Mouse (Mus musculus): ENCODE measurements around the gene Dus2. TPM values are rescaled to one million over a fixed set of nuclear protein-coding genes. Genes with fewer than 3 reads are reported as not detected.

Gene Dus2
- total and polyA plus RNA-seq, 2 experiments from 2014 or later: 16.3 to 21.3 TPM

DNA sequence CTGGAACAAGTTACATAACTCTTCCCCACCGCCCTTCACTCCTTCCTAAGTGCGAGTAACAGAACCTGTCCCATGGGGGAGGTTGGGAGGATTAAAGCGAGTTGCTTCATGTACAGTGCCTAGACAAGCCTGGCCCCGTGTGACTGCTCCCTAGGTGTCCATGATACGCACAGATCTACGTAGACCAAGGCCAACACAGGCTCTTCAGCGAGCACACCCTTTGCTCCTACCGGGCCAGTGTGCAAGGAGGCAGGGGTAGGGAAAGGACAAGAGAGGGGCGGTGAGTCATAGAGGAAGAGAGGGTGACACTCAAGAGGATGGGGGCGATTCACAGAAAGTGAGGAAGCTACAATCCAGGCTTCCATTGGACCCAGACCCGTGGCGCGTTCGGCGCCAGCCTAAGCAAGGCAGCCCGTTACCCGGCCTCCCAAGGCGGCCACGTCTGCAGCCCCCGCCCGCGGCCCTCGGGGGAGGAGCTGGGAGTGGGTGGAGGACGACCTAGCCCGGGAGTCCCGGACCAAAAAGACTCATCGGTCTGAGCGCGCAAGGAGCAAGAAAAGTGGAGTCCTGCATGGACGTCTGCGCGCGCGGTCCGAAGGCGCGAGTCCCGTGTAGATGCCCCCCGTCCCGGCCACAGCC is 25.8 kb upstream of the Dus2 start:
- no peak for DNase-seq (ENCODE audit: low spot score)
- H3K27ac ChIP-seq (ENCODE audit: low read depth, low read length): 0 out of 2 replicates have a peak overlapping the region, but pooled peaks have one; percentile 18

DNA sequence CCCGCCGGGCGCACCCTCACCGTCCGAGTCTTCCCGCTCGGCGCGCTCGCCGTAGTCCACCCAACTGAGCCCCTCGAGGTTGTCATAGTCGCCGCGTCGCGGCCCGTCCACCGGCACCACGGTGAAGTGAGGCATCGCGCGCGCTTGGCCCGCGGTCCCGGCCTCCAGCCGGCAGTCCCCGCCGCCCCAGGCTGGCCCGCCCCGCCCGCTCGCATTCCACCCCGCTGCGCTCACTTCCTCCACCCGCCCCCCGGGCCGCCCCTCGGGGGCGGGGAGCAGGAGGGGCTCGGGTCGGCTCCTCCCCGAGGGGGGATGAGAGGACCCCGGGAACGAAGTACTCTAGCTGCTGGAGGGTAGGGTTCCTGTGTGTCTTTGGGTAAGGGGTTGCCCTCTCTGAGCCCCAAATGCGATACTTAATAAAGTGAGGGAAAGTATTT is 25.2 kb upstream of the Dus2 start, which contains the start of gene Slc12a4:
Gene Slc12a4 (minus strand): TSS at position 193 of the 437 bp plus-strand sequence.
- H3K4me1 ChIP-seq (ENCODE audit: insufficient read depth, low read length): no peaks in the 10 kb centered on the region
- H3K36me3 ChIP-seq (ENCODE audit: insufficient read depth, low read length): no peaks in the 10 kb centered on the region
- 1% methylated on average over 40 of the region's 47 CpGs for WGBS
- ATAC-seq (ENCODE audit: low FRiP score) (peak; percentile 73), DNase-seq (ENCODE audit: low spot score) (peak; percentile 63)
- peak within 1 kb of the TSS; percentile 45 for H3K4me3 ChIP-seq (ENCODE audit: low read depth, low read length)
- H3K27me3 ChIP-seq (ENCODE audit: insufficient read depth, low read length): peaks cover 25% of the 10 kb centered on the region
- no peak for TF ChIP-seq CTCF (IDR thresholded peaks at IDR 0.05)
- 0 out of 2 replicates have a peak within 1 kb of the TSS, but pooled peaks have one; percentile 29 for H3K9ac ChIP-seq (replicated peaks; ENCODE audit: low read length, poor library complexity, severe bottlenecking)
- no peaks in the 10 kb centered on the region for H3K9me3 ChIP-seq (ENCODE audit: low read length)
- H3K4me2 ChIP-seq (ENCODE audit: low read depth, low read length, poor library complexity, severe bottlenecking): peak within 1 kb of the TSS; percentile 51
- 0 out of 2 replicates have a peak within 1 kb of the TSS, but pooled peaks have one; percentile 18 for H3K27ac ChIP-seq (ENCODE audit: low read depth, low read length)

More for the DNA sequence above, 25.8 kb upstream of the Dus2 start:
- H3K9ac ChIP-seq (replicated peaks; ENCODE audit: low read length, poor library complexity, severe bottlenecking): 0 out of 2 replicates have a peak overlapping the region, but pooled peaks have one; percentile 29
- TF ChIP-seq CTCF (IDR thresholded peaks at IDR 0.05): no peak
- H3K4me1 ChIP-seq (ENCODE audit: insufficient read depth, low read length): no peaks in the 10 kb centered on the region
- no peaks in the 10 kb centered on the region for H3K36me3 ChIP-seq (ENCODE audit: insufficient read depth, low read length)
- H3K4me3 ChIP-seq (ENCODE audit: low read depth, low read length): peak overlapping the region; percentile 45
- H3K27me3 ChIP-seq (ENCODE audit: insufficient read depth, low read length): peaks cover 25% of the 10 kb centered on the region
- peak; percentile 60 for ATAC-seq (ENCODE audit: low FRiP score)
- peak overlapping the region; percentile 51 for H3K4me2 ChIP-seq (ENCODE audit: low read depth, low read length, poor library complexity, severe bottlenecking)
- WGBS: 4% methylated on average over 30 of the region's 40 CpGs
- H3K9me3 ChIP-seq (ENCODE audit: low read length): no peaks in the 10 kb centered on the region

DNA sequence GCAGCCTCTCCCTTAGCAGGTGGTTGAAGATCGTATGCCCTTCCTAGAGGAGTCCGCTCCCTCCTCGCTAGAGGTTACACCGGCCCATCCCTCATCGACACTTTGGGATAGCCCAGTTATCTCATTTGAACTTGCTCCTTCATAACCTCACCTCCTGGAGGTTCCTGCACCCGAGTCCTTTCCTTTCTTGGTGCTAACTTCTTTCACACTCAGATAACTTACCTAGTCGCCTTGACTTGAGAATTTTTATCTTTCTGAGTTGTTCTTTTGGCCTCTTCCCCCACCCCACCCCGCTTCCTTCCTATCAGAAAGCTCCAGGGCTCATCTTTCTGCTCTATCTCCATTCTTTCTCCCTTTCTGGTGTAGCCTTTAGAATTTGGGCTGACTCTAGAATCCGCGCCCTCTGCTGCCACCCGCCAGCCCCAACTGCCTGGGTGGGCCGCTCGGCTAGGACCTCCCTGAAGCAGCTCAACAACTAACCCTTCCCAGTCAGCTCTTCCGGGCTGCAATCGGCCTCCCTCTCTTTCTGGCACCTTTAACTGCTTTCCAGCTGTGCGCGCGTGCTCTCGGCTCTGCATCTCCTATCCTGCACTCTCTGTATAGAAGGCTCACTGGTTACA is 24.3 kb upstream of the Dus2 start:
- Histone ChIP-seq H3K4me3 (ENCODE audit: low read depth, low read length) (no peak overlapping the region), H3K27ac (ENCODE audit: low read depth, low read length) (no peak overlapping the region), H3K9ac (replicated peaks; ENCODE audit: low read length, poor library complexity, severe bottlenecking) (no peak overlapping the region), H3K27me3 (ENCODE audit: insufficient read depth, low read length) (peaks cover 25% of the 10 kb centered on the region), H3K4me2 (ENCODE audit: low read depth, low read length, poor library complexity, severe bottlenecking) (0 out of 2 replicates have a peak overlapping the region, but pooled peaks have one; percentile 51), H3K36me3 (ENCODE audit: insufficient read depth, low read length) (no peaks in the 10 kb centered on the region), H3K4me1 (ENCODE audit: insufficient read depth, low read length) (no peaks in the 10 kb centered on the region), H3K9me3 (ENCODE audit: low read length) (no peaks in the 10 kb centered on the region)
- no peak for DNase-seq (ENCODE audit: low spot score)
- TF ChIP-seq CTCF (IDR thresholded peaks at IDR 0.05): no peak
- 9% methylated on average over 19 of the region's 19 CpGs for WGBS
- ATAC-seq (ENCODE audit: low FRiP score): no peak

DNA sequence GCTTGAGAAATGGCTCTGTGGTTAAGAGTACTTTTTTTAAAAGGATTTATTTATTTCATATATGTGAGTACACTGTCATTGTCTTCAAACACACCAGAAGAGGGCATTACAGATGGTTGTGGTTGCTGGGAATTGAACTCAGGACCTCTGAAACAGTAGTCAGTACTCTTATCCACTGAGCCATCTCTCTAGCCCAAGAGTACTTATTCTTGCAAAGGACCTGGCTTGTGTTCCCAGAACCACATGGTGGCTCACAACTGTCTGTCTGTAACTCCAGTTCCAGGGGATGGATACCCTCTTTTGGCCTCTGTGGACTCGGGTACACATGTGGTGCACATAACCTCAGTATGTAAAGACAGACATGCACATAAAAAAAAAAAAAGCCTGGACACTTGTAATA is 21.8 kb upstream of the Dus2 start:
- TF ChIP-seq CTCF (IDR thresholded peaks at IDR 0.05): no peak
- 74% methylated on average over 1 of the region's 1 CpGs for WGBS
- ATAC-seq (ENCODE audit: low FRiP score): no peak

DNA sequence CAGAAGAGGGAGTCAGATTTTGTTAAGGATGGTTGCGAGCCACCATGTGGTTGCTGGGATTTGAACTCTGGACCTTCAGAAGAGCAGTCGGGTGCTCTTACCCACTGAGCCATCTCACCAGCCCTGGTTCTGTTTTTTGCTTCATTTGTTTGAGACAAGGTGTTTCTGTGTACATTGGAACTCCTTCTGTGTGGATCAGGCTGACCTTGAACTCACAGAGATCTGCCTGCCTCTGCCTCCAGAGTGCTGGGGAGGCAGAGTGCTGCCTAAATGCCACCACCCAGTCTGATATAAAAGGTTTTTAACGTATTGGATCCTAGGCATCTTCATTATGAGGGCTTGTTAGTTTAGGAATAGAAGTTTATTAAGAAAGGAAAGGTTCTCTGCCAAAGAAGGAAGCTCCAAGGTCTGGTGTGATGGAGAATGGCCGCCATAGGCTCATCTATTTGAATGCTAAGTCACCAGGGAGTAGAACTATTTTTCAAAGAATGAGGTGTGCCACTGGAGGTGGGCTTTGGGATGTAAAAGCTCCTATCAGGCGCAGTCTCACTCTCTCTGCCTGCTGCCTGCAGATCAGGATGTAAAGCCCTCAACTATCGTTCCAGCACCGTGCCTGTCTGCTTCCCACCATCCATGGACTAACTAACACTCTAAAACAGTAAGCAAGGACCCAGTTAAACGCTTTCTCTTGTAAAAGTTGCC is 20.0 kb upstream of the Dus2 start:
- WGBS: 76% methylated on average over 8 of the region's 8 CpGs
- Histone ChIP-seq H3K27me3 (ENCODE audit: insufficient read depth, low read length) (peaks cover 11% of the 10 kb centered on the region), H3K4me2 (ENCODE audit: low read depth, low read length, poor library complexity, severe bottlenecking) (no peak overlapping the region), H3K36me3 (ENCODE audit: insufficient read depth, low read length) (no peaks in the 10 kb centered on the region), H3K9ac (replicated peaks; ENCODE audit: low read length, poor library complexity, severe bottlenecking) (no peak overlapping the region), H3K9me3 (ENCODE audit: low read length) (no peaks in the 10 kb centered on the region), H3K4me3 (ENCODE audit: low read depth, low read length) (no peak overlapping the region), H3K4me1 (ENCODE audit: insufficient read depth, low read length) (no peaks in the 10 kb centered on the region), H3K27ac (ENCODE audit: low read depth, low read length) (no peak overlapping the region)
- no peak for TF ChIP-seq CTCF (IDR thresholded peaks at IDR 0.05)
- no peak for ATAC-seq (ENCODE audit: low FRiP score)
- no peak for DNase-seq (ENCODE audit: low spot score)

More for the DNA sequence above, 21.8 kb upstream of the Dus2 start:
- H3K27ac ChIP-seq (ENCODE audit: low read depth, low read length): no peak overlapping the region
- H3K9me3 ChIP-seq (ENCODE audit: low read length): no peaks in the 10 kb centered on the region
- no peak overlapping the region for H3K4me3 ChIP-seq (ENCODE audit: low read depth, low read length)
- no peaks in the 10 kb centered on the region for H3K36me3 ChIP-seq (ENCODE audit: insufficient read depth, low read length)
- DNase-seq (ENCODE audit: low spot score): no peak
- H3K9ac ChIP-seq (replicated peaks; ENCODE audit: low read length, poor library complexity, severe bottlenecking): no peak overlapping the region
- H3K4me1 ChIP-seq (ENCODE audit: insufficient read depth, low read length): no peaks in the 10 kb centered on the region
- no peak overlapping the region for H3K4me2 ChIP-seq (ENCODE audit: low read depth, low read length, poor library complexity, severe bottlenecking)
- peaks cover 25% of the 10 kb centered on the region for H3K27me3 ChIP-seq (ENCODE audit: insufficient read depth, low read length)

Data from midbrain, postnatal 0 days (tissue).